Mouse (Mus musculus): ENCODE data around the gene Tff1. TPM values are rescaled to one million over a fixed set of nuclear protein-coding genes. Genes with fewer than 3 reads are reported as not detected.

The Tff1 gene
- polyA plus RNA-seq, 1 experiment, result 0.31 TPM

DNA sequence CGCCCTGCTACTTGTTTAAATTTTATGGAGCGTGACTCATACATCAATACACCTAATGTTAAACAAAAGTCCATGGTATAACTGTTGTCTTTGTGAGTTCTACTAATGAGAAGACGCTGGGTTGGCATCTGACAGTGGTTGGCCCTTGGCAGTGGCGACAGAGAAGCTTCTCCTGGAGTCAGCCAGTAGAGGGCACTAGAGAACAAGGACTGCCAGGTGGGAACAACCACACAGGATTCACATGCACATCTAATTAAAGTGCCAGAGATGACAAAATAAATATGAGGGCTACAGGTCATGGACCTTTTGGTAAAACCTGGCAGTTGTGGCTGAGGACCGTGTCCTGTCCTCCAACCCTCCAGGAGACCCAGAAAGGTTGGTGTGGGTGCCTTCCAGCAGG, 26.7 kb downstream of the Tff1 start:
- Histone ChIP-seq H3K4me1 (ENCODE audit: control insufficient read depth, insufficient read depth, low read length) (no peaks in the 10 kb centered on the region), H3K36me3 (ENCODE audit: control insufficient read depth, insufficient read depth, low read length) (no peaks in the 10 kb centered on the region), H3K4me3 (ENCODE audit: insufficient read depth, low read depth, low read length) (no peak overlapping the region), H3K27ac (ENCODE audit: insufficient read depth, low read depth, low read length) (no peak overlapping the region), H3K27me3 (replicated peaks; ENCODE audit: control insufficient read depth, insufficient read depth, low read length) (no peaks in the 10 kb centered on the region)
- peak; percentile 75 for DNase-seq
- WGBS, result 11% methylated on average over 5 of the region's 5 CpGs
- TF ChIP-seq CTCF (conservative IDR thresholded peaks at IDR 0.05; ENCODE audit: insufficient read depth, insufficient read length, low read depth, low read length) (peak; percentile 89), POLR2A (IDR thresholded peaks at IDR 0.05; ENCODE audit: low read depth, low read length) (no peak)

DNA sequence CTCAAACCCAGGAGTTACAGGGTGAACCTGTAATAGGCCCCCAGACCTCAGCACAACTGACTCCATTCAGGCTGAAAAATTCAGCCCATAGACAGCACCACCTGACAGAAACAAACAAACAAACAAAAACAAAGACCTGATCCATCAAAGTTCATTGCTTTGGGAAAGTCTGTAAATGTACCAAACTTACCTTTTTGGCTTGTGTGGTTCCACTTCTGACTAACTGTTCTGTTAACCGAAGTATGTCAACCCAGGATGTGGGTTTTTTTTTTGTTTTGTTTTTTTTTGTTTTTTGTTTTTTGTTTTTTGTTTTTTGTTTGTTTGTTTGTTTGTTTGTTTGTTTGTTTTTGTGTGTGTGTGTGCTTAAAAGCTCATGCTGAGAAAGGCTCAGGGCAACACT, 28.3 kb downstream of the Tff1 start:
- TF ChIP-seq CTCF (conservative IDR thresholded peaks at IDR 0.05; ENCODE audit: insufficient read depth, insufficient read length, low read depth, low read length), result no peak
- no peak for TF ChIP-seq POLR2A (IDR thresholded peaks at IDR 0.05; ENCODE audit: low read depth, low read length)
- Histone ChIP-seq H3K27ac (ENCODE audit: insufficient read depth, low read depth, low read length) (no peak overlapping the region), H3K36me3 (ENCODE audit: control insufficient read depth, insufficient read depth, low read length) (no peaks in the 10 kb centered on the region), H3K27me3 (replicated peaks; ENCODE audit: control insufficient read depth, insufficient read depth, low read length) (no peaks in the 10 kb centered on the region), H3K4me3 (ENCODE audit: insufficient read depth, low read depth, low read length) (no peak overlapping the region), H3K4me1 (ENCODE audit: control insufficient read depth, insufficient read depth, low read length) (no peaks in the 10 kb centered on the region)
- DNase-seq, result no peak
- WGBS, result 86% methylated on average over 1 of the region's 1 CpGs

DNA sequence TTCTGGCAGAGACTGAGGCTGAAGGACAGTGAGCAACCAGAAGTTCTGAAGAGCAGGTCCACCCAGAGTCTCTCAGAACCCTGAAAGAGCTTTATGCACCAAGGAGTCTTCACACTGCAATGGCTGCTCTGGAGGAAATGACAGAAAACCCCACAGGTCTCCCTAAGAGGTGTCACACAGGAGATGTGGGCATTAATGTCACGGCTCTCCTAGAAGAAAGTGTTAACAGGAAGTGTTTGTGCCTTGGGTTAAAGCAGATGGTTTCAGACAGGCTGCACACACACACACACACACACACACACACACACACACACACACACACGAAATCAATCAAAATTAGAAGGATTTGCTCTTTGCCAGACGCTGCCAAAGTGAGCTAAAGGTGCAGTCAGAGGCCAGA, 28.8 kb downstream of the Tff1 start:
- TF ChIP-seq POLR2A (IDR thresholded peaks at IDR 0.05; ENCODE audit: low read depth, low read length) (no peak), CTCF (conservative IDR thresholded peaks at IDR 0.05; ENCODE audit: insufficient read depth, insufficient read length, low read depth, low read length) (no peak)
- H3K4me3 ChIP-seq (ENCODE audit: insufficient read depth, low read depth, low read length), result no peak overlapping the region
- H3K4me1 ChIP-seq (ENCODE audit: control insufficient read depth, insufficient read depth, low read length), result no peaks in the 10 kb centered on the region
- no peaks in the 10 kb centered on the region for H3K27me3 ChIP-seq (replicated peaks; ENCODE audit: control insufficient read depth, insufficient read depth, low read length)
- no peak overlapping the region for H3K27ac ChIP-seq (ENCODE audit: insufficient read depth, low read depth, low read length)
- WGBS, result 64% methylated on average over 3 of the region's 3 CpGs
- no peak for DNase-seq
- no peaks in the 10 kb centered on the region for H3K36me3 ChIP-seq (ENCODE audit: control insufficient read depth, insufficient read depth, low read length)

DNA sequence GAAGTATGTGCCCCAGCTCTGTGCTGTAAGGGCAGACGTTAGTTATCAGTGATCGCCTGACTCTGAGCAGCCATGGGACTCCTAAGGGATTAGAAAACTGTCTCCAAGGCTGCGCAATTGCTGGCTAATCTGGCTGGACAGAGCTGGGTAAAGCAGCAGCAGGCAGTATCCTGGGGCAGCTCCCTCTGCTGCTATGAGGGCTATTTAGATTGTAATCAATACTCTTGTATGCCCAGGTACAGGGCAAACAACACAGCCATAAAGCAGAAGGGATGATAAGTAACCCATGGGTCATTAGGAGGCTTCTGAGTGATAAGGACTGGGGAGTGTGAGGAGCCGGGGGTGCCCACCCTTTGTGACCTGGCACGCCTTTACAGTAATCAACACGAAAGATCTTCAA, 30.2 kb downstream of the Tff1 start:
- H3K27me3 ChIP-seq (replicated peaks; ENCODE audit: control insufficient read depth, insufficient read depth, low read length), result no peaks in the 10 kb centered on the region
- 59% methylated on average over 6 of the region's 6 CpGs for WGBS
- no peak for TF ChIP-seq POLR2A (IDR thresholded peaks at IDR 0.05; ENCODE audit: low read depth, low read length)
- TF ChIP-seq CTCF (conservative IDR thresholded peaks at IDR 0.05; ENCODE audit: insufficient read depth, insufficient read length, low read depth, low read length), result no peak
- no peaks in the 10 kb centered on the region for H3K36me3 ChIP-seq (ENCODE audit: control insufficient read depth, insufficient read depth, low read length)
- no peak overlapping the region for H3K4me3 ChIP-seq (ENCODE audit: insufficient read depth, low read depth, low read length)
- DNase-seq, result no peak
- H3K27ac ChIP-seq (ENCODE audit: insufficient read depth, low read depth, low read length), result no peak overlapping the region
- no peaks in the 10 kb centered on the region for H3K4me1 ChIP-seq (ENCODE audit: control insufficient read depth, insufficient read depth, low read length)

DNA sequence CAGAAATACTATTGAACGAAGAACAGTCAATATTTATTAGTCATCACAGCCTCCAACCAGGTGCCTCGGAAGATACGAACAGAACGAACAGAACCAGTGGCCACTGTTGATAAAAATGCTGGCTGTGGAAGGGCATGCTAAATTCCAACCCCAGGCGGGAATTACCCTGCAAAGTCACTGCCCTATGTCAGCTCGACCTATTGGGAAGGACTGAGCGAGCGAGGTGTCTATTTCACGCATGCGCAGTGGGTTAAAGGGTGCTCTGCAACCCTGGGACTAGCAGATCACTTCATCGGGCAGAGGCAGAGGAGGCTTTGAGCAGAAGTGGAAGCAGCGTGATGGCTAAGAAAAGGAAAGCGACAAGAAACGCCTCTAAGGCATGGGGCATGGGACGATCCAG, 31.3 kb downstream of the Tff1 start:
- TF ChIP-seq CTCF (conservative IDR thresholded peaks at IDR 0.05; ENCODE audit: insufficient read depth, insufficient read length, low read depth, low read length) (no peak), POLR2A (IDR thresholded peaks at IDR 0.05; ENCODE audit: low read depth, low read length) (no peak)
- H3K27ac ChIP-seq (ENCODE audit: insufficient read depth, low read depth, low read length), result no peak overlapping the region
- H3K4me1 ChIP-seq (ENCODE audit: control insufficient read depth, insufficient read depth, low read length), result no peaks in the 10 kb centered on the region
- H3K27me3 ChIP-seq (replicated peaks; ENCODE audit: control insufficient read depth, insufficient read depth, low read length), result no peaks in the 10 kb centered on the region
- WGBS, result 69% methylated on average over 15 of the region's 15 CpGs
- DNase-seq, result no peak
- H3K4me3 ChIP-seq (ENCODE audit: insufficient read depth, low read depth, low read length), result no peak overlapping the region
- H3K36me3 ChIP-seq (ENCODE audit: control insufficient read depth, insufficient read depth, low read length), result no peaks in the 10 kb centered on the region

DNA sequence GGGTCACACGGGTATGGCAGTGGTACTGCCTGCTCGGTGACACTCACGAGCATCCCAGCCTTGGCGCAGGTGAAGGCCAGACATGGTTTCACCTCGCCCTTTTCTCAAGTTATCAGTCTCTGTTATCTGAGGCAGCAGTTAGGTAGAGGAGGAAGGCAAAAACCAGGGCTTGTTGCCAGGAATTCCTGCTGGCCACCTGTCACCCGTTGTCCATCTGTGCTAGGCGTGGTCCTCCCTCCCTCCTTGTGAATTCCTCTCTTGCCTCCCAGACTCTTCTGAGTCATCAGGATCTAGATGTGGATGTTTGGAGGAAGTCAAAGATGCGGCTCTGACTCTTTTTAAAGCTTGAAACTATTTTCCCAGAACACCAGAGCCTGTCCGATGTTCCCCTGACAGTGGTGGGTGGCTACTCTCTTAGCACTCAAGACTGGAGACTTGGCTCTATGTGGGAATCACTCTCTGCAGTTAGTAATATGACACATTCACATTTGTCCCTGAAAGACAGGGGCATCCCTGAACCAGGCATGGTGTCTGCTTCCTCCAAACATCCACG, 33.7 kb downstream of the Tff1 start:
- TF ChIP-seq POLR2A (IDR thresholded peaks at IDR 0.05; ENCODE audit: low read depth, low read length), result no peak
- TF ChIP-seq CTCF (conservative IDR thresholded peaks at IDR 0.05; ENCODE audit: insufficient read depth, insufficient read length, low read depth, low read length), result no peak
- Histone ChIP-seq H3K36me3 (ENCODE audit: control insufficient read depth, insufficient read depth, low read length) (no peaks in the 10 kb centered on the region), H3K27ac (ENCODE audit: insufficient read depth, low read depth, low read length) (no peak overlapping the region), H3K4me1 (ENCODE audit: control insufficient read depth, insufficient read depth, low read length) (no peaks in the 10 kb centered on the region), H3K4me3 (ENCODE audit: insufficient read depth, low read depth, low read length) (no peak overlapping the region), H3K27me3 (replicated peaks; ENCODE audit: control insufficient read depth, insufficient read depth, low read length) (no peaks in the 10 kb centered on the region)
- no peak for DNase-seq
- WGBS, result 74% methylated on average over 10 of the region's 10 CpGs

DNA sequence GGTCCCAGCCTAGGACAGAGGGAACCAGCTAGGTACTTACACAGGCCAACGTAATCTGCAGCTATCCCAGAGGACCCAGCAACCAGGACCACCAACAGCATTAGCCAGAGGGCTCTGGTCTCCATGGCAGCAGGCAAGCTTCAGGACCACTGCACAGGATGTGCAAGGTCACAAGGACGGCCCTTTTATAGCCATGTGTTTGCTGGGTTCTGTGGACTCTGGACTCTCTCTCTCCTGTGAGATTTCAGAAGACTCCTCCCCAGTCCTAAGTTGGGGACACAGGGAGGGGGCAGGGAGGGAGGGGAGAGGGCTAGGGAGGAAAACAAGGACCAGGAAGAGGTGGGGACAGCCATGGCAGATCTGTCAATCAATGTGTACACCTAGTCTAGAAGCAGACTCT, 35.6 kb downstream of the Tff1 start, which contains the start of gene Tff3:
Tff3 (minus strand) TSS at position 195 of the 400 bp plus-strand sequence.
- no peaks in the 10 kb centered on the region for H3K27me3 ChIP-seq (replicated peaks; ENCODE audit: control insufficient read depth, insufficient read depth, low read length)
- TF ChIP-seq CTCF (conservative IDR thresholded peaks at IDR 0.05; ENCODE audit: insufficient read depth, insufficient read length, low read depth, low read length) (no peak), POLR2A (IDR thresholded peaks at IDR 0.05; ENCODE audit: low read depth, low read length) (no peak)
- no peak within 1 kb of the TSS for H3K4me3 ChIP-seq (ENCODE audit: insufficient read depth, low read depth, low read length)
- 17% methylated on average over 2 of the region's 2 CpGs for WGBS
- H3K4me1 ChIP-seq (ENCODE audit: control insufficient read depth, insufficient read depth, low read length), result no peaks in the 10 kb centered on the region
- no peaks in the 10 kb centered on the region for H3K36me3 ChIP-seq (ENCODE audit: control insufficient read depth, insufficient read depth, low read length)
- no peak within 1 kb of the TSS for H3K27ac ChIP-seq (ENCODE audit: insufficient read depth, low read depth, low read length)
- DNase-seq, result no peak
